Mouse (Mus musculus): ENCODE data around the gene Stx8.

- TF ChIP-seq CTCF (IDR thresholded peaks at IDR 0.05; ENCODE audit: extremely low read depth, insufficient read depth, low read length) (no peak), POLR2A (IDR thresholded peaks at IDR 0.05; ENCODE audit: extremely low read depth, insufficient read depth, low read length) (no peak)
Measured at GRCm38 (mm10) chr11:68007645-68008044, 41.7 kb downstream of the Stx8 start.
